Mouse (Mus musculus) CH12.LX (cell line): ENCODE data around the gene Gm42417. TPM values are rescaled to one million over a fixed set of nuclear protein-coding genes. Genes with fewer than 3 reads are reported as not detected.
"Not testable (repeated sequence)": the region's sequence is repeated elsewhere in the genome, so short reads cannot be mapped to it uniquely, and the experiment has no call there.

Experiments
- DNase-seq: peaks from one replicate; pipeline ENCODE4 v3.0.0-alpha.2; 2013; ENCODE audit errors: extremely low read depth
- H3K27ac ChIP-seq: 2 replicates; pipeline ENCODE4 v1.5.1; 2012; ENCODE audit warnings: low read depth, mild to moderate bottlenecking, control low read depth, moderate library complexity; ENCODE audit not compliant: insufficient read depth
- H3K27me3 ChIP-seq: replicated peaks from 2 replicates; pipeline ENCODE3; 2012; ENCODE audit warnings: inconsistent platforms
- H3K36me3 ChIP-seq, 2 experiments: replicated peaks in 1 of 2; 2 replicates each; pipeline versions ENCODE3 to v1.6.1; 2012; ENCODE audit warnings: inconsistent platforms in 1 of 2, low read length in 1 of 2, mild to moderate bottlenecking in 1 of 2, mixed read lengths in 1 of 2, moderate library complexity in 1 of 2; ENCODE audit not compliant: control insufficient read depth in 1 of 2, insufficient read depth in 1 of 2
- H3K4me1 ChIP-seq, 2 experiments: 2 replicates each; pipeline ENCODE4 v1.6.1; 2012; ENCODE audit warnings: inconsistent platforms in 1 of 2, moderate library complexity in 1 of 2; ENCODE audit not compliant: insufficient read depth in 2 of 2, control insufficient read depth in 1 of 2
- H3K4me2 ChIP-seq: 2 replicates; pipeline ENCODE4 v1.6.1; 2012; ENCODE audit warnings: low read depth, mild to moderate bottlenecking, control low read depth; ENCODE audit not compliant: poor library complexity, insufficient read depth, severe bottlenecking
- H3K4me3 ChIP-seq, 3 experiments: fragments of 150-350 bp in 1 of 3; sonication (generic) in 1 of 3; replicated peaks in 1 of 3; 2 replicates each; pipeline versions ENCODE3 to v1.5.1; 2011 to 2012; ENCODE audit warnings: low read depth in 2 of 3, low read length in 2 of 3, mild to moderate bottlenecking in 2 of 3, moderate library complexity in 2 of 3, control low read depth in 1 of 3, improper control_type of control experiment in 1 of 3, inconsistent platforms in 1 of 3, mixed read lengths in 1 of 3; ENCODE audit not compliant: poor library complexity in 1 of 3
- H3K79me2 ChIP-seq: replicated peaks from 2 replicates; pipeline ENCODE4 v1.6.1; 2012; ENCODE audit warnings: mild to moderate bottlenecking, moderate library complexity; ENCODE audit not compliant: control insufficient read depth, poor library complexity, insufficient read depth, severe bottlenecking; ENCODE audit errors: extremely low read depth
- H3K9ac ChIP-seq: 2 replicates; pipeline ENCODE4 v1.6.1; 2012; ENCODE audit warnings: low read depth, mild to moderate bottlenecking, control low read depth, moderate library complexity; ENCODE audit not compliant: insufficient read depth
- H3K9me3 ChIP-seq: replicated peaks from 2 replicates; pipeline ENCODE3; 2012; ENCODE audit warnings: low read length, inconsistent platforms, mixed read lengths
- CHD1 ChIP-seq: IDR thresholded peaks from 2 replicates; pipeline ENCODE4 v1.6.1; 2012; ENCODE audit warnings: low read depth, low read length, improper control_type of control experiment, inconsistent platforms
- E2F4 ChIP-seq: IDR thresholded peaks from 2 replicates; pipeline ENCODE4 v1.6.1; 2011; ENCODE audit warnings: low read depth, low read length, improper control_type of control experiment; ENCODE audit not compliant: insufficient replicate concordance
- ELF1 ChIP-seq: IDR thresholded peaks from 2 replicates; pipeline ENCODE4 v1.6.1; 2014; ENCODE audit warnings: low read depth, mild to moderate bottlenecking, inconsistent platforms, low read length, improper control_type of control experiment
- EP300 ChIP-seq: IDR thresholded peaks from 2 replicates; pipeline ENCODE4 v1.6.1; 2011; ENCODE audit warnings: low read length, improper control_type of control experiment
- MAFK ChIP-seq: IDR thresholded peaks from 2 replicates; pipeline ENCODE4 v1.6.1; 2011; ENCODE audit warnings: low read length, improper control_type of control experiment; ENCODE audit not compliant: insufficient replicate concordance
- MAZ ChIP-seq: IDR thresholded peaks from 2 replicates; pipeline ENCODE4 v1.6.1; 2012; ENCODE audit warnings: low read depth, mild to moderate bottlenecking, inconsistent platforms, low read length, improper control_type of control experiment, moderate library complexity
- MYC ChIP-seq: IDR thresholded peaks from 2 replicates; pipeline ENCODE4 v1.6.1; 2011; ENCODE audit warnings: low read depth, mild to moderate bottlenecking, improper control_type of control experiment, low read length
- NELFE ChIP-seq: IDR thresholded peaks from 2 replicates; pipeline ENCODE4 v1.6.1; 2011; ENCODE audit warnings: low read depth, low read length, improper control_type of control experiment
- NRF1 ChIP-seq: IDR thresholded peaks from 2 replicates; pipeline ENCODE4 v1.6.1; 2014; ENCODE audit warnings: low read depth, mild to moderate bottlenecking, inconsistent platforms, low read length, improper control_type of control experiment, moderate library complexity
- POLR2AphosphoS2 ChIP-seq: IDR thresholded peaks from 2 replicates; pipeline ENCODE4 v1.6.1; 2011; ENCODE audit warnings: low read depth, low read length, improper control_type of control experiment
- RAD21 ChIP-seq: IDR thresholded peaks from 2 replicates; pipeline ENCODE4 v1.6.1; 2011; ENCODE audit warnings: low read depth, mild to moderate bottlenecking, low read length, improper control_type of control experiment, moderate library complexity
- SMC3 ChIP-seq: IDR thresholded peaks from 2 replicates; pipeline ENCODE4 v1.6.1; 2011; ENCODE audit warnings: low read depth, low read length, improper control_type of control experiment
- UBTF ChIP-seq: IDR thresholded peaks from 2 replicates; pipeline ENCODE4 v1.6.1; 2012; ENCODE audit warnings: low read depth, mild to moderate bottlenecking, inconsistent platforms, low read length, improper control_type of control experiment, moderate library complexity
- USF2 ChIP-seq: conservative IDR thresholded peaks from 2 replicates; pipeline ENCODE4 v1.6.1; 2011; ENCODE audit warnings: low read depth, low read length, improper control_type of control experiment
- dilution Hi-C: fragments of 300-500 bp; cut with MboI; formaldehyde crosslinking; loops from 2 replicates; pipeline ENCODE4 v1.14.3; 2020; ENCODE audit warnings: low sequenced_read_pairs; ENCODE audit not compliant: extremely low pct_unique_long_range_greater_than_20kb, extremely low pct_ligation_motif_present
- in situ Hi-C: fragments of 300-500 bp; cut with MboI; formaldehyde crosslinking; loops from 3 replicates; pipeline ENCODE4 v1.14.3; 2019; ENCODE audit warnings: low sequenced_read_pairs, low pct_ligation_motif_present, low pct_unique_long_range_greater_than_20kb, mixed read lengths
- polyA plus RNA-seq: library from polyadenylated mRNA; unstranded; fragments of >175 nt; gene quantifications from 2 replicates; pipeline ENCODE4 v1.2.1, GENCODE M21; 2012; ENCODE audit warnings: low read depth; ENCODE audit not compliant: insufficient read length
- total RNA-seq, 2 experiments: library from RNA; depleted of rRNA; stranded (reverse); fragments of 300-350 nt in 1 of 2; fragments of >200 nt in 1 of 2; gene quantifications; 2 replicates each; pipeline ENCODE4 v1.2.3; 2012 to 2014

Gene Gm42417
- total and polyA plus RNA-seq, 3 experiments = 0.08 to 3.9 TPM; not detected in 1

- TF ChIP-seq UBTF = no peak
- H3K4me2 ChIP-seq = no peak overlapping the region
- no peak overlapping the region for H3K27ac ChIP-seq
- H3K4me1 ChIP-seq = no peaks in the 10 kb centered on the region
- H3K27me3 ChIP-seq = no peaks in the 10 kb centered on the region
- dilution Hi-C loops (no loop called here), in situ Hi-C loops (no loop called here)
- H3K9ac ChIP-seq = no peak overlapping the region
- H3K4me3 ChIP-seq = no peak overlapping the region
- DNase-seq = no peak
- H3K79me2 ChIP-seq = no peaks in the 10 kb centered on the region
- H3K9me3 ChIP-seq = no peaks in the 10 kb centered on the region
- H3K36me3 ChIP-seq = peaks cover 47 to 83% of the 10 kb centered on the region in 2 experiments
These were observed 903 bp upstream of the Gm42417 start for GRCm38 (mm10) chr1:36540132-36540531.

GRCm38 (mm10) chr1:36538727-36539126 lies 502 bp downstream of the Gm42417 start:
- H3K4me2 ChIP-seq = no peak overlapping the region
- no peak overlapping the region for H3K27ac ChIP-seq
- dilution Hi-C loops = no loop called here
- H3K9me3 ChIP-seq = no peaks in the 10 kb centered on the region
- H3K4me1 ChIP-seq = no peaks in the 10 kb centered on the region
- no peak overlapping the region for H3K9ac ChIP-seq
- peaks cover 51 to 89% of the 10 kb centered on the region in 2 experiments for H3K36me3 ChIP-seq
- DNase-seq = no peak
- no peaks in the 10 kb centered on the region for H3K79me2 ChIP-seq
- TF ChIP-seq NRF1 (no peak), EP300 (no peak), MAFK (no peak), CHD1 (no peak), POLR2AphosphoS2 (no peak), RAD21 (no peak), UBTF (no peak), NELFE (no peak), MAZ (no peak), SMC3 (no peak), MYC (no peak), E2F4 (no peak), USF2 (no peak), ELF1 (no peak)
- in situ Hi-C loops = no loop called here
- H3K4me3 ChIP-seq = no peak overlapping the region
- no peaks in the 10 kb centered on the region for H3K27me3 ChIP-seq

GRCm38 (mm10) chr1:36536783-36537182 lies 2.4 kb downstream of the Gm42417 start, which contains the start of gene Ankrd23:
Ankrd23 (minus strand) TSS chr1:36536883.
- H3K9me3 ChIP-seq, H3K27me3 ChIP-seq, H3K27ac ChIP-seq, H3K4me3 ChIP-seq, in situ Hi-C loops, H3K4me1 ChIP-seq, H3K9ac ChIP-seq, H3K79me2 ChIP-seq, H3K4me2 ChIP-seq, dilution Hi-C loops, DNase-seq: not testable (repeated sequence)
- peaks cover 51 to 87% of the 10 kb centered on the region in 2 experiments for H3K36me3 ChIP-seq
